ENCODE assay signal across 27 mouse cellular contexts in the genomic region with DNA sequence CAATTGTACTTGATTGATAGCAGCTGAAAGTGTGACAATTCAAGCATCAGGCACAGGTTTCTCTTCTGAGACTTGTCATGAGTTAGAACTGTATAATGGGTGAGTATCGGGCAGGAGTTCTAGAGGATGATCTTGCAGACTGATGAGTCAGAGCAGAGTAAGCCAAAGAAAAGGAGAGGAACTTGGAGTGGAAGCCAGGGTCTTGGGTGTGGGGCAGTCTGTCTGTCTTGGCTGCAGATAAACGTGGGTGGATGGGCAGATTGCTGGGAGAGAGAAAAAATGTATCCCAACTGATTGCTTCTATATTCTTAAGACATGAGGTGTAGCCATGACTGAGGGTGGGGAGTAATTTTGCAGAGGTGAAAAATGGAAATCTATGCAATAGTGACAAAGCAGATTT. TPM values are rescaled to one million over a fixed set of nuclear protein-coding genes. Genes with fewer than 3 reads are reported as not detected.
"Had no signal": no experiment of that assay in that cellular context is flagged by ENCODE, and none has a peak within 500 bp of the region (broad histone marks: within the 10 kb centered on the region; RNA-seq: fewer than 3 reads in every experiment).

No protein-coding gene starts in this region.

- H3K9ac ChIP-seq: liver, postnatal 0 days; lung, embryonic 15.5 days; midbrain, embryonic 13.5 days; midbrain, embryonic 15.5 days; neural tube, embryonic 12.5 days had no signal

- DNase-seq: liver, postnatal 0 days; lung, adult 2 months; lung, postnatal 14 days; lung, postnatal 36 days; right cerebral cortex, postnatal 25 days; right cerebral cortex, postnatal 4 days; spleen, adult 18-20 months; thymus, adult 18-20 months; thymus, postnatal 14 days; thymus, postnatal 36 days had no signal

- ATAC-seq: liver, postnatal 0 days; lung, postnatal 0 days; midbrain, embryonic 13.5 days; midbrain, embryonic 15.5 days had no signal

- H3K4me2 ChIP-seq: lung, embryonic 15.5 days; midbrain, embryonic 11.5 days; midbrain, embryonic 13.5 days; midbrain, embryonic 15.5 days; neural tube, embryonic 12.5 days had no signal

- H3K4me3 ChIP-seq: lung, embryonic 15.5 days; megakaryocyte, embryonic 14.5 days; midbrain, embryonic 13.5 days; midbrain, embryonic 15.5 days; neural tube, embryonic 12.5 days had no signal

- H3K4me1 ChIP-seq: megakaryocyte, embryonic 14.5 days; midbrain, embryonic 13.5 days; midbrain, embryonic 15.5 days; neural tube, embryonic 12.5 days had no signal

- H3K9me3 ChIP-seq: lung, embryonic 15.5 days; megakaryocyte, embryonic 14.5 days; midbrain, embryonic 13.5 days; midbrain, embryonic 15.5 days; neural tube, embryonic 12.5 days had no signal

- H3K27me3 ChIP-seq: lung, embryonic 15.5 days; midbrain, embryonic 13.5 days; midbrain, embryonic 15.5 days; neural tube, embryonic 12.5 days had no signal

- H3K36me3 ChIP-seq: lung, embryonic 15.5 days; midbrain, embryonic 13.5 days; midbrain, embryonic 15.5 days; neural tube, embryonic 12.5 days had no signal

- H3K27ac ChIP-seq: lung, embryonic 15.5 days; macrophage; midbrain, embryonic 13.5 days; midbrain, embryonic 15.5 days; neural tube, embryonic 12.5 days had no signal

RNA-seq across cellular contexts. Expression of gene Upk1b, which starts 18.2 kb away (rescaled TPM):
- total RNA-seq: monocyte, adult 5-6 weeks had no signal
- polyA plus RNA-seq: macrophage; neural tube, embryonic 14.5 days had no signal

RNA-seq across cellular contexts. Expression of gene 4930435E12Rik, which starts 46.6 kb away (rescaled TPM):
- total RNA-seq: megakaryocyte progenitor cell, adult 5-6 weeks; midbrain, postnatal 0 days; monocyte, adult 5-6 weeks; neutrophil, adult 5-6 weeks had no signal
- polyA plus RNA-seq: liver, postnatal 0 days; lung, adult 2 months; lung, embryonic 15.5 days; lung, postnatal 0 days; macrophage; midbrain, embryonic 11.5 days; midbrain, embryonic 13.5 days; midbrain, embryonic 15.5 days; midbrain, postnatal 0 days; neural tube, embryonic 12.5 days; neural tube, embryonic 14.5 days; small intestine, adult 2 months; stomach, embryonic 14.5 days; stomach, embryonic 16.5 days; thymus, postnatal 0 days had no signal
